Mouse (Mus musculus): ENCODE data around the gene Postn.
A peak's percentile ranks its signal among the peaks of the same experiment; 100 is the strongest.

Gene Postn

GRCm38 (mm10) chr3:54360897-54361296, at the start of gene Postn:
Gene Postn, plus strand, starts transcription at chr3:54361109.
- peak; percentile 29 to 49 for DNase-seq

GRCm38 (mm10) chr3:54314055-54314454, 46.9 kb upstream of the Postn start:
- no peak for DNase-seq

- peak; percentile 53 to 76 for DNase-seq
Measured at GRCm38 (mm10) chr3:54352891-54353652, 7.8 kb upstream of the Postn start.

GRCm38 (mm10) chr3:54357561-54357960, 3.3 kb upstream of the Postn start:
- no peak for DNase-seq

- peak; percentile 15 to 24 for DNase-seq
Measured at GRCm38 (mm10) chr3:54358463-54359189, 2.3 kb upstream of the Postn start.

GRCm38 (mm10) chr3:54361656-54362055, 747 bp downstream of the Postn start:
- no peak for DNase-seq

- DNase-seq, result no peak
Measured at GRCm38 (mm10) chr3:54371015-54371414, 10.1 kb downstream of the Postn start.

GRCm38 (mm10) chr3:54372625-54373024, 11.7 kb downstream of the Postn start:
- DNase-seq, result no peak

- DNase-seq, result no peak
Measured at GRCm38 (mm10) chr3:54376014-54376413, 15.1 kb downstream of the Postn start.

GRCm38 (mm10) chr3:54377647-54378046, 16.7 kb downstream of the Postn start:
- no peak for DNase-seq

- no peak for DNase-seq
Measured at GRCm38 (mm10) chr3:54378135-54378534, 17.2 kb downstream of the Postn start.

GRCm38 (mm10) chr3:54379981-54380380, 19.1 kb downstream of the Postn start:
- no peak for DNase-seq

- DNase-seq, result no peak
Measured at GRCm38 (mm10) chr3:54399321-54399720, 38.4 kb downstream of the Postn start.

GRCm38 (mm10) chr3:54399911-54400310, 39.0 kb downstream of the Postn start:
- no peak for DNase-seq

- no peak for DNase-seq
Measured at GRCm38 (mm10) chr3:54400617-54401016, 39.7 kb downstream of the Postn start.

- no peak for DNase-seq
Measured at GRCm38 (mm10) chr3:54401706-54402105, 40.8 kb downstream of the Postn start.

- no peak for DNase-seq
Measured at GRCm38 (mm10) chr3:54403791-54404190, 42.9 kb downstream of the Postn start.

- DNase-seq, result no peak
Measured at GRCm38 (mm10) chr3:54406567-54406966, 45.7 kb downstream of the Postn start.

GRCm38 (mm10) chr3:54411052-54411451, 50.1 kb downstream of the Postn start:
- no peak for DNase-seq

GRCm38 (mm10) chr3:54412885-54413583, 52.1 kb downstream of the Postn start:
- no peak for DNase-seq

- DNase-seq, result no peak
Measured at GRCm38 (mm10) chr3:54413584-54413897, 52.6 kb downstream of the Postn start.

GRCm38 (mm10) chr3:54414386-54414785, 53.5 kb downstream of the Postn start:
- no peak for DNase-seq

GRCm38 (mm10) chr3:54417833-54418386, 57.0 kb downstream of the Postn start:
- DNase-seq, result peak; percentile 11 to 28

All from lung, postnatal 4 days (tissue).